Mouse (Mus musculus) brown adipose tissue, adult 24 weeks (tissue): Measurements from ENCODE around the gene Slc1a2. TPM values are rescaled to one million over a fixed set of nuclear protein-coding genes. Genes with fewer than 3 reads are reported as not detected.

Experiments
- H3K27ac ChIP-seq: fragments of 200-500 bp; replicated peaks from 2 replicates; pipeline ENCODE4 v1.5.1; 2012; ENCODE audit warnings: low read depth, mild to moderate bottlenecking, low read length
- H3K4me1 ChIP-seq: fragments of 200-500 bp; 2 replicates; pipeline ENCODE4 v1.6.1; 2012; ENCODE audit warnings: low read length, mixed read lengths; ENCODE audit not compliant: control insufficient read depth, insufficient read depth, insufficient read length
- H3K4me3 ChIP-seq: fragments of 200-500 bp; 2 replicates; pipeline ENCODE4 v1.5.1; 2012; ENCODE audit warnings: low read depth, mild to moderate bottlenecking, low read length, moderate library complexity; ENCODE audit not compliant: insufficient read depth
- polyA plus RNA-seq: library from polyadenylated mRNA; stranded (reverse); fragments of >200 nt; gene quantifications from 2 replicates; pipeline ENCODE4 v1.2.4, GENCODE M21; 2012; ENCODE audit not compliant: missing spikeins, insufficient read depth, insufficient read length

The Slc1a2 gene
- polyA plus RNA-seq, 1 experiment: not detected

GRCm38 (mm10) chr2:102785696-102786095 lies 127.2 kb downstream of the Slc1a2 start:
- Histone ChIP-seq H3K4me3 (no peak overlapping the region), H3K27ac (no peak overlapping the region), H3K4me1 (no peaks in the 10 kb centered on the region)

GRCm38 (mm10) chr2:102791641-102792040 lies 133.2 kb downstream of the Slc1a2 start:
- H3K27ac ChIP-seq: no peak overlapping the region
- no peak overlapping the region for H3K4me3 ChIP-seq
- H3K4me1 ChIP-seq: no peaks in the 10 kb centered on the region

- H3K4me3 ChIP-seq: no peak overlapping the region
- H3K4me1 ChIP-seq: no peaks in the 10 kb centered on the region
- H3K27ac ChIP-seq: no peak overlapping the region
These were observed 134.3 kb downstream of the Slc1a2 start for GRCm38 (mm10) chr2:102792804-102793203.

DNA sequence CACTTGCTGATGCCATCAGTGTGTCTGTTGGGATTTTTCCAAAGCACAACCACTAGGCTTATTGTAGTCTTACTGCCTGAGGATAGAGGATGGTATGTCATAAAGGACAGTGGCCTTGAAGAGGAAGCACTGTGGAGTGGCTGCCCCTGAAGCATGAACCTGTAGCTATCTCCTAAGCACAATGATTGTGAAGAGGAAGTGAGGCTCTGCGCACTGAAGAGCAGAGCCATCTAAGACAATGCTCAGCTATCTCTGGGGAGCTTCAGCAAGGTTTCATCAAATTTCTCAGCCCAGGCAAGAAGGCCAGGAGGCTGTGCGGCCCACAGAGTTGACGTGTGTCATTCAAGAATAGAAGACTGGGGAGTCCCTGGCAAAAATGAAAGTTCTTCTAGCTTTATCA lies 136.6 kb downstream of the Slc1a2 start:
- no peaks in the 10 kb centered on the region for H3K4me1 ChIP-seq
- H3K27ac ChIP-seq: no peak overlapping the region
- H3K4me3 ChIP-seq: no peak overlapping the region

GRCm38 (mm10) chr2:102798149-102798548 lies 139.7 kb downstream of the Slc1a2 start:
- H3K4me3 ChIP-seq: no peak overlapping the region
- H3K4me1 ChIP-seq: no peaks in the 10 kb centered on the region
- H3K27ac ChIP-seq: no peak overlapping the region

- H3K27ac ChIP-seq: no peak overlapping the region
- H3K4me3 ChIP-seq: no peak overlapping the region
- H3K4me1 ChIP-seq: no peaks in the 10 kb centered on the region
These were observed 143.4 kb downstream of the Slc1a2 start for GRCm38 (mm10) chr2:102801899-102802298.

- no peaks in the 10 kb centered on the region for H3K4me1 ChIP-seq
- H3K4me3 ChIP-seq: no peak overlapping the region
- no peak overlapping the region for H3K27ac ChIP-seq
These were observed 145.7 kb downstream of the Slc1a2 start for GRCm38 (mm10) chr2:102804109-102804508.

- Histone ChIP-seq H3K27ac (no peak overlapping the region), H3K4me1 (no peaks in the 10 kb centered on the region), H3K4me3 (no peak overlapping the region)
These were observed 146.8 kb downstream of the Slc1a2 start for GRCm38 (mm10) chr2:102805283-102805682.

GRCm38 (mm10) chr2:102805761-102806496 lies 147.5 kb downstream of the Slc1a2 start:
- Histone ChIP-seq H3K27ac (no peak overlapping the region), H3K4me1 (no peaks in the 10 kb centered on the region), H3K4me3 (no peak overlapping the region)

GRCm38 (mm10) chr2:102807633-102808032 lies 149.2 kb downstream of the Slc1a2 start:
- Histone ChIP-seq H3K4me3 (no peak overlapping the region), H3K4me1 (no peaks in the 10 kb centered on the region), H3K27ac (no peak overlapping the region)

DNA sequence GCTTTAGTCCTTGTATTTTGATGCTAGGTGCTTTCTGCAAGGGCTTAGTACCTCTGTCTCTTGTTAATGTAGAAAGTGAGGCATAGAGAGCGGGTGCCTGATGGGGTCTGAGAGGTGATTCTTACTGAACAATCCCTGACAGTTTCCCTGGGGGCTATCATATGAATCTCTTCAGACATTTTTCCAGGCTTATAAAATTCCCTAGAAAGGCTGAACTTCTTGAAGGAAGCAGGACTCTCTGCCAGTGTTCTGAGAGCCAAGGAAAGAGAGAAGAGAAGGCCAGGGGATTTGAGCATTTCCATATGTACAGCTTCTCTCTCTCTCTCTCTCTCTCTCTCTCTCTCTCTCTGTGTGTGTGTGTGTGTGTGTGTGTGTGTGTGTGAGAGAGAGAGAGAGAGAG lies 151.0 kb downstream of the Slc1a2 start:
- Histone ChIP-seq H3K4me3 (no peak overlapping the region), H3K27ac (no peak overlapping the region), H3K4me1 (no peaks in the 10 kb centered on the region)

DNA sequence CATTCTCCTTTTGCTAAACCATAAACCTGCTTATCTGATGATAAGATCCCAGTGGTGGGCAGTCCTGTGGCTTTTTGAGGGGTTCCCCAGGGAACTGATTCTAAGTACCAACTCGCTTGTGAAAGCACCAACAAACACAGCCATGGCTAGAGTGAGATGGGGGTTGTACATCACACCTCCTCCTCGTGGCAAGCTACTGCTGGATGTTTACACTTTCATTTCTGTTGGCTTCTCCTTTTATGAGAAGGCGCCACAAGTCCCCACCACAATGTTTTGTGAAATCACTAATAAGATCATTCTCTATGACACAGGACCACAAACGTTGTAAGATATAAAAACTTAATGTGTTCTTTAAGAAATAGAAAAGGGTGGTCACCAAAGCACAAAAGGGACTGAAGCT lies 154.3 kb downstream of the Slc1a2 start:
- no peaks in the 10 kb centered on the region for H3K4me1 ChIP-seq
- no peak overlapping the region for H3K27ac ChIP-seq
- H3K4me3 ChIP-seq: no peak overlapping the region

DNA sequence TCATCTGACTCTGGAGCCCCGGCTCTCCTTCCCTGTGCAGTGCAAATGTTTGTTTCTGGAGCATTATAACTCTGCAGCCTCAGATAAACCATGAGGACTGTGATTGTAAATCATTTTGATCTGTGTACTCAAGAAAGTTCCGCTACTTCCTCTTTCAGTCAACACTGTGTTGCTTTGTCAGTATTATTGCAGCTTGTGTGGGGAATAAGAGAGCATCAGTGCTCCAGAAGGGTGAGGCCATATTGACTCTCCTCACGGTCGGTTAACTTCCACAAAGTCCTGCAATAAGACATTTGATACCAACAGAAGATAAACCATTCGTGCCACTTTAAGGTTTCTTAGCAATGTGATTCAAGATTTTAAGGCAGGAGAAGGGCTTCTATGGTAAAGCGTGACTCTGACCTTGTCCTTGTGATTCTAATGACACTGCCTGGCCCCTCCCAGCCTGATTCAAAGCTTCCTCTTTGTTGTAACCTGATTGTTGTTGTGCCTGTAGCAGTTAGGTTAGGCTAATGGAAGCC lies 156.9 kb downstream of the Slc1a2 start:
- Histone ChIP-seq H3K4me3 (no peak overlapping the region), H3K27ac (no peak overlapping the region), H3K4me1 (no peaks in the 10 kb centered on the region)

DNA sequence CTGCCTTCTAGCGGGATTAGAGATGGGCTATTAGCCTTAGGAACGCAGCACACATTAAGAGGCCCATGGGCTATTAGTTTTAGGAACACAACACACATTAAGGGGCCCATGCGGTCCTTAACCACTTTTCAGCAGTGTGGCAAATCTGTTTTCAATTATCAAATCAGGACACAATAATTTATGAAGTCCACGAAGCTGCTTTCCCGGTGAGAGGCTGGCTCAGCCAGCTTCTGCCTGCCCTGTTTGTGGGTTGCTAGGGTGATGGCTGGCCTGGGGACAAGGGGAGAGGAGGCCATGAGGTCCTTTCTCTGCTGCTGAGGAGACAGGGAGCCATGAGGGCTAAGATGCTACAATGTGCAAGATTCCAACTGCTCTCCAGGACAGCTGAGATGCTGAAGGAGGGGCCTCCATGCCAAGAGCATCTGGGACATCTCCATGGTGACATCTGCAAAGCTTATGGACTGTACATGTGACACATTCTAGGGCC lies 161.8 kb downstream of the Slc1a2 start:
- Histone ChIP-seq H3K27ac (no peak overlapping the region), H3K4me1 (no peaks in the 10 kb centered on the region), H3K4me3 (no peak overlapping the region)

- Histone ChIP-seq H3K4me3 (no peak overlapping the region), H3K27ac (no peak overlapping the region), H3K4me1 (no peaks in the 10 kb centered on the region)
These were observed 162.3 kb downstream of the Slc1a2 start for GRCm38 (mm10) chr2:102820790-102821189.

DNA sequence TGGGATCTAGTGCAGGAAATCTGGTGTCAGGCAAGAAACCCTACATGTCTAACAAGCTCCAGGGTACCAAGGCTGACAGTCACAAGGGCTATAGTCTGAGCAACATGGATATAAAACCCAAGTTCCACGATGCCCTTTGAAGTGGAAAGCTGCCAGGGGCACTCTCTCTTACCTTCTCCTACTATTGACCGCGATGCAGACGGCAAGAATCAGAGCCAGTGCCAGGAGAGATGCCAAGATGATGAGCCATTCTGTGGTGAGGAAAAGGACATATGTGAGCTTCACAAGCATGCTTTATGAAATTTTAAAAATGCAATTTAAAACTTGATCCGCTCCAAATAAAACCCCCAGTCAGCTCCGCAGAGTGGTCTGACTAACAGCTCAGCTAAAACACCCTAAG lies 163.6 kb downstream of the Slc1a2 start:
- Histone ChIP-seq H3K4me1 (no peaks in the 10 kb centered on the region), H3K4me3 (no peak overlapping the region), H3K27ac (no peak overlapping the region)
